Mouse (Mus musculus) forelimb bud, embryonic 11.5 days (tissue): ENCODE measurements around the gene Yars.

ENCODE experiments used
- DNase-seq: peaks from one replicate; pipeline ENCODE4 v3.0.0-alpha.2; 2012; ENCODE audit warnings: low read depth, low spot score

Yars gene

DNA sequence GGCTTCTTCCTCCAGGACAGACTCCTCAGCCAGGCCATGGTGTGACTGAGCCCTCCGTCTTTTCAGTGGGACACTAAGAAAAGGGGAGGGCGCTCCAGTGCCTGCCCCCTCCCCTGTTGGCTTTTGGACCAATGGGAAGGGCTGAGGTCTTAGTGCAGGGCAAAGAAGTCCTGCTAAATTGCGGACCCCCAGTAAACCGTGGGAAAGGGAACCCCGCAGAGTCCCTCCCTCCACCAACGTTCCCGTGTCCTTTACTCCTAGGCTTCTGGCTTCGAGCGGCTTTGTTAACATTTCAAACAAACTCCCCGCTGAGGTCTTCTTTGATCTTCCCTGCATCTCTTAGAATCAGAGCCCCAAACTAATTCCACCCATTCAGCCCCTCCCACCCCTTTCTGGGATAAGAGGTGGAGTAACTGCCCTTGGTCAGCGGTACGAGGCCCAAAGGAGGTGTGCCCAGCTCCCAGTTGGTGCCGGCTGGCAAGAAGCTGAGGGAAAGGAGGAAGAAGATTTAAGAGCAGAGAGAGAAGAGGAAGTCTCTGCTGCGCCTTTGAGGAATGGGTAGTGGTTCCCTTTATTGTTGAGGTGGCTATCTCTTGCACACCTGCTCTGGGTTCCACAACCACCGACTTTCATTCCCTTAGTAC, 62.0 kb downstream of the Yars start:
- no peak for DNase-seq

- DNase-seq: no peak
Observed at GRCm38 (mm10) chr4:129252492-129252891, 62.9 kb downstream of the Yars start.

DNA sequence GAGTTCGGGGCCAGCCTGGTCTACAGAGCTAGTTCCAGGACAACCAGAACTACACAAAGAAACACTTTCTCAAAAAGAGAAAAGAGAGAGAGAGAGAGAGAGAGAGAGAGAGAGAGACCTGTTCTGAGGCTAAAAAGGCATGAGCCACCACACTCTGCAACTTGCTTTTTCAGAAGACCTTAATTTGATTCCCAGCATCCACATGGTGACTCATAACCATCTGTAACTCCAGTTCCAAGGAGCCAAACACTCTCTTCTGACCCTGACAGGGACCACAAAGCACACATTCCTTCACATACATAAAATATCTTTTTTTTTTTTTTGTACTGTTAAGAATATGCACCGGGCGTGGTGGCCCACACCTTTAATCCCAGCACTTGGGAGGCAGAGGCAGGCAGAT, 65.0 kb downstream of the Yars start:
- DNase-seq: no peak

GRCm38 (mm10) chr4:129256450-129257380, 67.2 kb downstream of the Yars start:
- DNase-seq: no peak

GRCm38 (mm10) chr4:129259101-129259500, 69.5 kb downstream of the Yars start:
- no peak for DNase-seq

DNA sequence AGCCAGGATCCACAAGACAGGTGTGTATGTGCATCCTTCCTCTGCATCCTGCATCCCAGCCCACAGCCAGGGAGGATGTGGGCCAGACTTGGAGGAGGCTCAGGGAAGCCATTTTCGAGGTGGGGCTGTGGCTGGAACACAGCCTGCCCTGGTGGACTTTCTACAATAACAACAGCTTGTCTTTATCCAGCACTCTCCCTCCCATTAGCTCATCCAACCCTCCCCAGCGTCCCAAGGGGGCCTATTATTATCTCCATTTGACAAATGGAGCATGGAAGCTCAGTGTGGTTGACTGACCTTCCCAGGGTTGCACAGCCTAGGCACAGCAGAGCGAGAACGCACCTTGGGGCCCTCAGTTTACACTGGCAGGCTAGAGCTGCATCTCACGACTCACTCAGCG, 71.1 kb downstream of the Yars start:
- DNase-seq: no peak

GRCm38 (mm10) chr4:129261196-129261595, 71.6 kb downstream of the Yars start, which contains the start of gene C77080:
TSS of gene C77080 (minus strand) at chr4:129261404.
- no peak for DNase-seq

GRCm38 (mm10) chr4:129263225-129264021, 73.9 kb downstream of the Yars start:
- peak; percentile 67 for DNase-seq

DNA sequence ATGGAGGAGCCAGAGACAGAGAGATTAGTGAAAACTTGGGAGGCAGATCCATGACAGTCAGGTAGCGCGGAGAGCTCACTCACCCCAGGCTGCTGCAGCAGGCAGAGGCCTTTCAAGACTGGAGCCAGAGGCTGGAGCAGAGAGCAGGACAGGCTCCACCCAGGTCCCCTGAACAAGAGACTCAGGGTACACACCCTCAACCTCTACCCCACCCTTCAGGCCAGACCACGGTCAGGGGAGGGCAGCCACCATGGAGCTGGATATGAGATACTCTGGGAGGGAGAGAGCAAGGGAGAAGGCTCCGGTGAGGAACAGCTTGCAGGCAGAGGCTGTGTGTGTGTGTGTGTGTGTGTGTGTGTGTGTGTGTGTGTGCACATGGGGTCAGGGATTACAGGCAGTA, 76.6 kb downstream of the Yars start:
- no peak for DNase-seq

DNA sequence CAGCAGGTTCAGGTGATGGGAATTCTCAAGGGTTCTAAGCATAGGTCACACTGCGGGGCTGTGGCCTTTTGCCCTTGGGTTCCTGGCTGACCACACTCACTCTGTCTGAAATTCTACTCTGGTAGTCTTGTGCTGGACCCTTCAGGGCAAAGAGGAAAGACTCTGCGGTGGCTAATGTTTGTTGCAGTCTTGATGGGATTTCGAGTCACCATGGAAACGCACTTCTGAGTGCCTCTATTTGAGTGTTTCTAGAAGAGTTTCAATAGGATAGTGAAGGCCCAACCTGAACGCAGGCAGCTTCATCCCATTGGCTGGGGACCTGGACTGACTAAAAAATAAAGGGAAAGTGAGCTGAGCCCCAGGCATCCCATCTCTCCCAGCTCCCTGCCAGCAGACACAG, 77.3 kb downstream of the Yars start:
- DNase-seq: no peak

DNA sequence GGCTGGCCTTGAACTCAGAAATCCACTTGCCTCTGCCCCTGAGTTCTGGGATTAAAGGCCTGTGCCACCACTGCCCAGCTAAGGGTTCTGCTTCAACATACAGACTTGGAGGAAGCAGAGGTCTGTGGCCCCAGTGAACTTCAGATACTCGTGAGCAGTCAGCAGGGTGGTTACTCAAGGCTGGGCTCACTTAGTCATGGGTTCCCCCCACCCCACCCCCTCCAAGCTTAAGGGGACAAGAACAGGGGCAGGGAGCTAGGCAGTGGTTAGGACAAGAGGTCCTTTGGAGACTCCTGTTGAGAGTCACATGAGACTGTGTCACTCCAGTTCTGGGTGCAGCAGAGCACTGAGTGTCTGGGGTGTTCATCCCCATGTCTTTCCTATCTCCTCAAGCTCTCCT, 79.1 kb downstream of the Yars start:
- no peak for DNase-seq
